Mouse (Mus musculus) left cerebral cortex, adult 11 months (tissue): Measurements from ENCODE around the gene Nol12.

ENCODE experiments used
- DNase-seq: peaks from one replicate; pipeline ENCODE4 v3.0.0; 2022; ENCODE audit warnings: low spot score

Gene Nol12

GRCm38 (mm10) chr15:78934784-78935320, at the start of gene Nol12:
Gene Nol12 (plus strand): TSS chr15:78934933.
- DNase-seq, result peak; percentile 85

- no peak for DNase-seq
These were observed 45.3 kb upstream of the Nol12 start for GRCm38 (mm10) chr15:78889401-78889853.

- no peak for DNase-seq
These were observed 42.3 kb upstream of the Nol12 start for GRCm38 (mm10) chr15:78892440-78892839.

- DNase-seq, result no peak
These were observed 40.0 kb upstream of the Nol12 start for GRCm38 (mm10) chr15:78894726-78895125.

GRCm38 (mm10) chr15:78895741-78896140, 39.0 kb upstream of the Nol12 start:
- no peak for DNase-seq

- DNase-seq, result no peak
These were observed 38.6 kb upstream of the Nol12 start for GRCm38 (mm10) chr15:78896149-78896548.

GRCm38 (mm10) chr15:78897488-78897887, 37.2 kb upstream of the Nol12 start:
- DNase-seq, result no peak

GRCm38 (mm10) chr15:78898507-78899001, 36.2 kb upstream of the Nol12 start:
- DNase-seq, result no peak

GRCm38 (mm10) chr15:78899409-78899739, 35.4 kb upstream of the Nol12 start, which contains the start of gene Gm49510:
Gene Gm49510 (plus strand): TSS chr15:78899667.
- no peak for DNase-seq

- DNase-seq, result no peak
These were observed 34.8 kb upstream of the Nol12 start, which contains the start of gene Sh3bp1 for GRCm38 (mm10) chr15:78899740-78900584. Gene Sh3bp1 (plus strand): TSS chr15:78899768.

- DNase-seq, result no peak
These were observed 33.9 kb upstream of the Nol12 start for GRCm38 (mm10) chr15:78900585-78901421.

- DNase-seq, result no peak
These were observed 33.3 kb upstream of the Nol12 start for GRCm38 (mm10) chr15:78901422-78901789.

GRCm38 (mm10) chr15:78903243-78903642, 31.5 kb upstream of the Nol12 start:
- no peak for DNase-seq

GRCm38 (mm10) chr15:78908399-78908798, 26.3 kb upstream of the Nol12 start:
- DNase-seq, result no peak

GRCm38 (mm10) chr15:78908982-78909381, 25.8 kb upstream of the Nol12 start:
- no peak for DNase-seq

GRCm38 (mm10) chr15:78912040-78912439, 22.7 kb upstream of the Nol12 start:
- DNase-seq, result no peak

GRCm38 (mm10) chr15:78913632-78914090, 21.1 kb upstream of the Nol12 start, which contains the start of gene Pdxp:
Gene Pdxp (plus strand): TSS chr15:78913919.
- DNase-seq, result peak; percentile 95

- DNase-seq, result no peak
These were observed 20.5 kb upstream of the Nol12 start for GRCm38 (mm10) chr15:78914091-78914822.

- DNase-seq, result no peak
These were observed 19.7 kb upstream of the Nol12 start for GRCm38 (mm10) chr15:78914823-78915659.

- peak; percentile 74 for DNase-seq
These were observed 19.1 kb upstream of the Nol12 start for GRCm38 (mm10) chr15:78915660-78916017.
